Mouse (Mus musculus): ENCODE results near the gene Map2k3.
A peak's percentile ranks its signal among the peaks of the same experiment; 100 is the strongest.
"Not testable (repeated sequence)": the region's sequence is repeated elsewhere in the genome, so short reads cannot be mapped to it uniquely, and the experiment has no call there.

Map2k3 gene

GRCm38 (mm10) chr11:60931869-60932481 lies at the start of gene Map2k3:
Gene Map2k3 (plus strand): TSS chr11:60932033.
- peak; percentile 89 for DNase-seq (ENCODE audit: low read depth, low spot score)

- no peak for DNase-seq (ENCODE audit: low read depth, low spot score)
Measured at GRCm38 (mm10) chr11:60882386-60882785, 49.4 kb upstream of the Map2k3 start.

DNA sequence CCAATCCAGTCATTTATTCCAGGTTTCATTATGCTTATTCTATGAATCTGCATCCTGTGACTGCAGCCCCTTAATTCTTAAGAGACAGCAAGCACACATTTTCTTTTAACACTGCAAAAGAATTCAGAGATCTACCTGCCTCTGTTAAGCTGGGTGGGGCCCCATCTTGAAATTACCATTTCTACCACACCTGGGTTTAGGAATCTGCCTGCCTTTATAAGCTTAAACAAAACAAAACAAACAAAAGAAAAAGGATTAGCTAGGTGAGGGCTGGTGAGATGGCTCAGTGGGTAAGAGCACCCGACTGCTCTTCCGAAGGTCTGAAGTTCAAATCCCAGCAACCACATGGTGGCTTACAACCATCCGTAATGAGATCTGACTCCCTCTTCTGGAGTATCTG lies 44.8 kb upstream of the Map2k3 start:
- not testable (repeated sequence) for DNase-seq (ENCODE audit: low read depth, low spot score)

GRCm38 (mm10) chr11:60889861-60890260 lies 42.0 kb upstream of the Map2k3 start:
- DNase-seq (ENCODE audit: low read depth, low spot score) = no peak

DNA sequence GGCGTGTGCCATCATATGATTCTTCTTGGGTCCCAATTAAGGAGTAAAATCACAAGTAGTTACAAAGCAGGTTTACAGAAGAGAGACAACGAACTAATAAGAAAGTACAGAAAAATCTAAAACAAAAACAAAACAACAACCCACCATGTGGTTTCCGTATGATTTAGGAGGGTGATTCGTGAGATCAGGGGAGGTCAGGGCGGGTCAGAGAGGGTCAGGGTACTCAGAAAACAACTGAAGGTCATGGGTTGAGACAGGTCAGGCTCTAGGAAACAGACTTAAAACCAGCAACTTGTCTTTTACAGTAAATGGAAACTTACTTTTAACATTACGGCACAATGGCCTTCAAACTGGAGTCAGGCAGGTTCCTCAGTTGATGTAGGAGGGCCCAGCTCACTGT lies 41.5 kb upstream of the Map2k3 start:
- no peak for DNase-seq (ENCODE audit: low read depth, low spot score)

GRCm38 (mm10) chr11:60890744-60891143 lies 41.1 kb upstream of the Map2k3 start:
- no peak for DNase-seq (ENCODE audit: low read depth, low spot score)

- peak; percentile 56 for DNase-seq (ENCODE audit: low read depth, low spot score)
Measured at GRCm38 (mm10) chr11:60895915-60896314, 35.9 kb upstream of the Map2k3 start.

GRCm38 (mm10) chr11:60902001-60902400 lies 29.8 kb upstream of the Map2k3 start:
- no peak for DNase-seq (ENCODE audit: low read depth, low spot score)

- DNase-seq (ENCODE audit: low read depth, low spot score) = no peak
Measured at GRCm38 (mm10) chr11:60902486-60902885, 29.3 kb upstream of the Map2k3 start.

DNA sequence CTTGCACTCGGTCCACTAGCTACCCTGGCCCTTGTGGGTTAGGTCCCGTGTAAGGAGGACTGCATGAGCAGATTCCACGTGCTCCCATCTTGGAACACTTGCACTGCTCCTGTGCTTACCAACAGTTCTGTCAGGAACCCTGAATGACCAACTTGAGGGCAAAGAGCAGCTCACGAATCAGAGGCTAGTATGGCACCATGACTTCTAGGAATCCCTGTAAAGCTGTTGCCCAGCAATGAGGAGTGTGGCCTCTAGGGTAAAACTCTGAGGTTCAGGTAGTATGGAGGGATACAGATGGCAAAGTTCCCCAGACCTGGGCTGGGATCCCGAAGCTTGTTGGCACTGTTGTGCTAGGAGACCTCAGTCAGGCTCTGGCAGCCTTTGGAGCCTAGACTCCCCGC lies 28.2 kb upstream of the Map2k3 start:
- no peak for DNase-seq (ENCODE audit: low read depth, low spot score)

- no peak for DNase-seq (ENCODE audit: low read depth, low spot score)
Measured at GRCm38 (mm10) chr11:60905407-60906120, 26.3 kb upstream of the Map2k3 start.

GRCm38 (mm10) chr11:60906449-60906848 lies 25.4 kb upstream of the Map2k3 start:
- DNase-seq (ENCODE audit: low read depth, low spot score) = no peak

DNA sequence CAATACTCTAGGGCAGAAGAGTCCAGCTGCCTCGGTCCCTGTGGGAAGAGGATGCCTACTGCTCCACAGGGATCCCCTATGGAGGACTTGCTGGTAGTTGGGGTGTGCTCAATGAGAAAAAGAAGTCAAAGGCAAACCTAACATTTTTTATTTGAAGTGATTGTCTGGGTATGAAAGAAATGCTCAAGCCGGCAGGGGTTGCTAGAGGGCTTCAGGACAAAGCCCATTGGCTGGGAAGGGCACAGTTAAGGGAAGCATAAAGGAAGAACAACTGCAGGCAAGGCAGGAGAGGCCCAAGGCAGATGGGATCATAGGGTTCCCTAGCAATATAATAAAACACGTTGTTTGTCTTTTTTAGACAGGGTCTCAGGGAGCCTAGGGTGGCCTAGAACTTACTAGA lies 23.8 kb upstream of the Map2k3 start:
- no peak for DNase-seq (ENCODE audit: low read depth, low spot score)

DNA sequence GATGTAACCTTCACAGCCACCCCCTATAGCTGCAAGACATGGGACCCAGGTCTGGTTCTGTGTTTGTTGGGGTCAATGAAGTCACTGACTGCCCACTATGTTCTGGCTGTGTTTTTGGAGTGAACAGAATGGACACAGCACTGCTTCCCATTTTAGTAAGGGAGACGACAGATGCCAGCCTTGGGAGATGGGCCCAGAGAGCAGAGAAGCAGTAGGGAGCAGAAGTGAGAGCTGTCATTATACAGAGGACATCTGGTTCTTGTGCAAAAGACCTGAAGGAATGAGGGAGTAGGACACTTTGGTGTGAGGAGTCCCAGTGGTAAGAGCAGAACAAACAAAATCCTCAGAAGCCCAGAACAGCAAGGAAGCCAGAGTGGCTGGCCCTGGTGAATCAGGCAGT lies 22.2 kb upstream of the Map2k3 start:
- DNase-seq (ENCODE audit: low read depth, low spot score) = no peak

DNA sequence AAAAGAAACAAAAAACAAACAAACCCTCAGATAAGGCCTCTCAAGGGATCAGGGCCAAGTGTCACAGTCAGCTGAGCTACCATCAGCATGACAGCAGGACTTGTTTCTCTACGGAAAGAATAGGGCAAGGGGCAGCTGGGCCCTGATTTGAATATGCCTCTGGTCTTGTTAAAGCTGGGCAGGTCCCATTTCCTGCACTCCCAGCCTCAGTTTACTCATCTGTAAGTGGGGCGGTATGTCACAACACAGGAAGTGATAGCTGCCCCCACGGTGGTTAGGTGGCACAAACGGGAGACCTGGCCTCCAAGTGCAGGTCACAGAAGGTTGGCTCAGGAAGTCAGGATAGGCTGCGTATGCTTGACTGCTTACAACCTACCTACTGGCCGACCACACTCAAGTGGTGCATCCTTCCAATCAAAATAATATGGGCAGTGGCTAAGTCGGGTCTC lies 19.3 kb upstream of the Map2k3 start:
- no peak for DNase-seq (ENCODE audit: low read depth, low spot score)

GRCm38 (mm10) chr11:60913301-60914196 lies 18.3 kb upstream of the Map2k3 start:
- DNase-seq (ENCODE audit: low read depth, low spot score) = peak; percentile 86

DNA sequence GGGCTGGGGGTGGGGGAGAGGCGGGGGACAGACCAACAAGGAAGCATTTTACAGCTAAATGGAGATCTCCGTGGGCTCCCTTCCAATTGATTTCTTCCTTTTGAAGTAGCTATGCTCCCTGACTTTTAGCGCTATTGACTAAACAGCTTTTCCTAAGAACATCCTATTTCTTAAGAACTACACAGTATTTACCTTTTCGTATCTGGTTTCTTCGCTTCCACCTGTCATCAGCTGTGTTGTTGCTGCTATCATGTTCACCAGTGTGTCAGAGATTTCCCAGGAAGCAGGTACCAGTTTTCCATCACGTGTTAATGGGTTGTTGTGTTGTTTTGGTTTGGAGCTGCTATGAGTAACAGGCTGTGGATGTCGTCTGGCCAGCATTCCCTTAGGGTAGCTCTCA lies 17.3 kb upstream of the Map2k3 start, which contains the start of gene Natd1:
Natd1 (minus strand) TSS at position 260 of the 400 bp plus-strand sequence.
- no peak for DNase-seq (ENCODE audit: low read depth, low spot score)

- no peak for DNase-seq (ENCODE audit: low read depth, low spot score)
Measured at GRCm38 (mm10) chr11:60915201-60915600, 16.6 kb upstream of the Map2k3 start.

- no peak for DNase-seq (ENCODE audit: low read depth, low spot score)
Measured at GRCm38 (mm10) chr11:60920021-60920420, 11.8 kb upstream of the Map2k3 start.

GRCm38 (mm10) chr11:60922195-60922594 lies 9.6 kb upstream of the Map2k3 start:
- DNase-seq (ENCODE audit: low read depth, low spot score) = no peak

- DNase-seq (ENCODE audit: low read depth, low spot score) = no peak
Measured at GRCm38 (mm10) chr11:60922964-60923363, 8.9 kb upstream of the Map2k3 start.

GRCm38 (mm10) chr11:60924498-60924897 lies 7.3 kb upstream of the Map2k3 start:
- DNase-seq (ENCODE audit: low read depth, low spot score) = no peak
